Mouse (Mus musculus): ENCODE measurements at regions not wholly inside any gene's neighbourhood (a gene's known extent, or its start where the extent isn't known, plus 50 kb on each side); places are given as distances from the start of the nearest gene placed in this dataset.

DNA sequence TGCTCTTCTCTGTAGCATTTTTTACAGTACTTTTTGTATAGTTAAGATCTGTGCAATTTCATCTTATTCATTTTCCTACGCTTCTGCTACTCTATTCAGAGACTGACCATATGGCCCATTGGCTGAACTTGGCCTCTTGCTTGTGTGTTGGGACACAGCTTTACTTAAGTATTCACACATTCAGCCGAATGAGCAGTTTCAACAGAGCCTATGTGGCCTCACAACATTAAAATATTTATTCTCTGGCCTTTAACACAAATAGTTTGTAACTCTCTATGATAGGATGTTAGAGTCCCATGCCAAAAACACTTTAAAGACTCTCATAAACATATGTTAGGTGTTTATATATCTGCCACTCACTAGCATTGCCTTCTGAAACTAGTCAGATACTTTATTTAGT lies 159.9 kb upstream of the Cdkn2b start:
- TF ChIP-seq CTCF (IDR thresholded peaks at IDR 0.05; ENCODE audit: low read depth, low read length), result no peak
- no peak for TF ChIP-seq POLR2A (IDR thresholded peaks at IDR 0.05; ENCODE audit: extremely low read depth, insufficient read depth, low read length)

Measured in liver, adult 2 months (tissue).